Mouse (Mus musculus): ENCODE measurements around the gene Snph. TPM values are rescaled to one million over a fixed set of nuclear protein-coding genes. Genes with fewer than 3 reads are reported as not detected.

Snph gene
- polyA plus RNA-seq, 1 experiment from 2014 or later, result 25.4 TPM

Other genes with a start within 250 kb of the Snph start
- gene 4921509C19Rik, start 156.4 kb downstream of the Snph start, polyA plus RNA-seq (2014; fragmentation: Nextera tagmentation; extraction: Ambion mirVana), result not detected in 2 replicates
- gene Nsfl1c, start 138.4 kb downstream of the Snph start, polyA plus RNA-seq (2014; fragmentation: Nextera tagmentation; extraction: Ambion mirVana), result 255 and 261 TPM in 2 replicates
- 643 and 689 TPM in 2 replicates for gene Fkbp1a, start 90.1 kb downstream of the Snph start, polyA plus RNA-seq (2014; fragmentation: Nextera tagmentation; extraction: Ambion mirVana)
- gene Sdcbp2, start 60.0 kb downstream of the Snph start, polyA plus RNA-seq (2014; fragmentation: Nextera tagmentation; extraction: Ambion mirVana), result 0.55 and 0.83 TPM in 2 replicates
- gene Rad21l, start 35.9 kb upstream of the Snph start, polyA plus RNA-seq (2014; fragmentation: Nextera tagmentation; extraction: Ambion mirVana), result 0.29 and 0.35 TPM in 2 replicates
- 25.3 and 28.0 TPM in 2 replicates for gene Tmem74b, start 69.4 kb upstream of the Snph start, polyA plus RNA-seq (2014; fragmentation: Nextera tagmentation; extraction: Ambion mirVana)
- 60.1 and 60.8 TPM in 2 replicates for gene Psmf1, start 111.6 kb upstream of the Snph start, polyA plus RNA-seq (2014; fragmentation: Nextera tagmentation; extraction: Ambion mirVana)
- gene Rspo4, start 210.3 kb upstream of the Snph start, polyA plus RNA-seq (2014; fragmentation: Nextera tagmentation; extraction: Ambion mirVana), result 0.17 and 0.55 TPM in 2 replicates